Mouse (Mus musculus): ENCODE results near the gene Vmn2r94.

GRCm38 (mm10) chr17:18297799-18298198, 20.2 kb upstream of the Vmn2r94 start, which contains the start of gene Vmn2r93:
- TF ChIP-seq POLR2A (IDR thresholded peaks at IDR 0.05; ENCODE audit: low read depth, low read length): no peak
- TF ChIP-seq CTCF (IDR thresholded peaks at IDR 0.05; ENCODE audit: borderline replicate concordance, insufficient read depth, low read length): no peak
